Mouse (Mus musculus) ES-E14 (cell line): ENCODE data around the gene Pou3f1.
A peak's percentile ranks its signal among the peaks of the same experiment; 100 is the strongest.

Source experiments
- CHD2 ChIP-seq: IDR thresholded peaks from 2 replicates; pipeline ENCODE4 v1.6.1; 2014; ENCODE audit warnings: mild to moderate bottlenecking, low read depth, low read length, inconsistent platforms
- MAFK ChIP-seq: IDR thresholded peaks from 2 replicates; pipeline ENCODE4 v1.6.1; 2014; ENCODE audit warnings: mild to moderate bottlenecking, low read depth, low read length, inconsistent platforms; ENCODE audit not compliant: insufficient read depth
- ZNF384 ChIP-seq: IDR thresholded peaks from 2 replicates; pipeline ENCODE4 v1.6.1; 2012; ENCODE audit warnings: low read depth, low read length, inconsistent platforms

DNA sequence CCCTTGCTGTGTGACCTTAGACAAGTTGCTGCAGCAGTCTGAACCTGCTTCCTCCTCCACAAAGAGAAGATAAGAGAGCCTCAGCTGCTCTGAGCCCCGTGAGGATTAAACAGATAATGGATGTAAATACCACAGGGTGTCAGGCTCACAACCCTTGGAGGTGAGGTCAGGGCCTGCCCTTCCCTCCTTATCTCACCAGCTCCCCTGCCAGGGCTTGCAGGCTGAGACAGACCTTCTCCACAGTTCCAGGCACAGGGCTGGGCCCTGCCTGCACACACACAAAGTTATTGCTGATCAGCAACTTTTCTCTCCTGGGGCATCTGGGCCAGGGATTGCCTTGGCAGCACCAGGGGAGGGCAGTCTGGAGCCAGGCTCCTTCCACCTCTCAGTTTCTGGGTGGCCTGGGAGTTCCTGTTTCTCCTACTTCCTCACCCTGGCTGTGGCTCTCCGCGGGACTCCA lies 11.6 kb upstream of the Pou3f1 start:
- TF ChIP-seq CHD2 (no peak), MAFK (peak; percentile 57; the same call in 1 of the 2 replicates), ZNF384 (no peak)
